Mouse (Mus musculus) frontal cortex, postnatal 25 days (tissue): ENCODE results near the gene Tbc1d16.
A peak's percentile ranks its signal among the peaks of the same experiment; 100 is the strongest.

Experiments
- DNase-seq, 2 experiments: peaks; one replicate each; pipeline ENCODE4 v3.0.0; 2022; ENCODE audit warnings: low spot score in 2 of 2

The Tbc1d16 gene

DNA sequence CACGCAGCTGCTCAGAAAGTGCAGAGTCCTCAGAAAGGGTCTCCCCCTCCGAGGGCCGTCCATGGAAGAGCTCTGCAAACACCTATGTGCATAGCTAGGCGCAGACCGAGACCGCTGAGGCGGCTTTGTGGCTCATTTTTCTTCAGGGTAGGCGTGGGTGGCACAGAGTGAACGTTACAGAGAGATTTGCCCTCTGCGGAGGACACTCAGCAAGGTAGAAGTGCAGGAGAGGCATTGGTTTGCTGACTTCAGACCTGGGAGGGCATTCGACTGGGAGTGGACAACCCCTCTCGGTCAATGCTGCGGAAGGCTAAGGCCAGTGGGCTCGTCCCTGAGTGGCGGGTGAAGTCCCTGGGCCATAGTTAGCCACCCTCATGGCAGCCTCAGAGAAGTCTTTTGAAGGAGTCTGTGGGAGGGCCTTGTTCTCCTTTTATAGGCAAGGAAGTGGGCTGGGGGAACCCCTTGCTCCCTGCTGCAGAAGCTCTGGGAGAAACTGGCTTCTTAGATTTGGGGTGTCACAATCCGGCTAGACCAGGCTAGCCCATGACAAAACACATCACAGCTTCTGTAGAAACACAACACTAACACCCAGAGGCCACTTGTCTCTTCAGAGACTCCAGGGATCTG lies 84.8 kb downstream of the Tbc1d16 start:
- DNase-seq: no peak

DNA sequence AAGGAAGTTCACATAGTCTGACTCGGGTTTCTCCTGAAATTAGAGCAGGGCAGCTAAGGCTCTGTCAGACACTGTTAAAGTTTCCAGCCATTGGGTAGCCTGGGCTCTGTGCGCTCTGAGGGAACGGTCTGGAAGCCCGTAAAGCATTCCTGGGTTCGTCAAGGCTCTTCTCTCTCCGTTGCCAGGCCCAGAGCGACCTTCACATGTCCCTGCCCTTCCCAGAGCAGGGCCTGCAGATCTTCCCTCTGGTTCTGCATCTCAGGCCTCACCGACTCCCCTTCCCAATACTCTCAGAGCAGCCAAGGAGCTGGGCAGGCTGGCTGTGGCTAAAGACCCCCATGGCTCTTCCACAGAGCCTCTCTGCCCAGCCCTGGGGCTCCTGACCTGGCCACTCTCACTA lies 85.7 kb downstream of the Tbc1d16 start:
- no peak for DNase-seq

- no peak for DNase-seq
Observed at GRCm38 (mm10) chr11:119139026-119139425, 89.3 kb downstream of the Tbc1d16 start.

DNA sequence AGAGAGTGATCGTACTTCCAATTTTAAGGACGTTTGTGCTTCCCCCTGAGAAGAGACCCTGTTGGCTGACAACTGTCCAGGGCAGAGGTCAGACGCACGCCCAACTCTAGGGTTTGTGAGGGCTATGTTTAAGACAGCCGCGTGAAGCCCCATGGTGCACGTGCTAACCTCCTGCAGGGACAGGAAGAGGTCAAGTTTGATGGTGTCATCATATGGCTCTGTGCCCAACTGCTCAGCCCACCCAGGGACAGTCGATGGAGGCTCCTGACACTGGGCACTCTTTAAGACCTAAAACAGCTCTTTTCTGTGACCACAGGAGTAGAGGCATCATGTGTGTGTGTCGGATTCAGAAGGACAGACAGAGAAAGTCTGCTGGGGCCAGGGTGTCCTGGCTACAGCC lies 90.1 kb downstream of the Tbc1d16 start:
- DNase-seq: no peak

- no peak for DNase-seq
Observed at GRCm38 (mm10) chr11:119134586-119134985, 93.7 kb downstream of the Tbc1d16 start.

GRCm38 (mm10) chr11:119133437-119134221 lies 94.7 kb downstream of the Tbc1d16 start:
- DNase-seq: no peak

DNA sequence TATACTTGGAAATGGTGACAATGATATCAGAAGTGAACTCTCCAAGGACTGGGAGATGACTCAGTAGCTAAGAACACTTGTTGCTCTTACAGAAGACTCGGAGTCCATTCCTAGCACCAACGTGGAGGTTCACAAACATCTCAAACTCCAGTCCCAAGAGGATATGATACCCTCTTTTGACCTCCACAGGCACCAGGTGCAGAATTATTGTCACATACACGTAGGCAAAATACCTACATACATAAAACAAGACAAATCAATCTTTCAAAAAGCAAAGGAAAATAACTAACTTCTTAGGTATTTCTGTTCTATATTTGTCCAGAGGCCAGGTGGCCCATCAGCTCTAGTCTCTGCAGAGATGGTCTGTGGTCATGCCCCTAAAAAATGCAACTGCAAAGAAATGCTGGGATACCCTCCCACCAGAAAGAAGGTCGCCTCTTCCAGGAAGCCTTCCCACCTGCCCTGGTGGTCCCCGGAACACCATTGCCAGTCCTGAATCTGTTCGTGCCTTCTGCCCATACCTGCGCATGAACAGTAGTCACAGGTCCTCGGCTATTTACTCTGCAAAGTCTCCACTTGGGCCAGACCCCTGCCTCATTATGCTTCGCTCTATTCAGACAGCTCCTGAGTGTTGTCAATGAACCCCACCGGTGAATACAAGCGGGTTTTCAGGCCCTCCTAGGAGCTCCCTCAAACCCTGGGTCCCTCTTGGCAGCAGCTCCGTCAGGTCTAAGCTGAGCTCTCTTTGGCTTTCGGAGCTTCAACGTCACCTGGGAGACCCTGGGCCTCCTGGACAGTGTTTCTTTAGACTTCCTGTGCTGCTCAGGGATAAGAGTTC lies 95.9 kb downstream of the Tbc1d16 start:
- DNase-seq: no peak

DNA sequence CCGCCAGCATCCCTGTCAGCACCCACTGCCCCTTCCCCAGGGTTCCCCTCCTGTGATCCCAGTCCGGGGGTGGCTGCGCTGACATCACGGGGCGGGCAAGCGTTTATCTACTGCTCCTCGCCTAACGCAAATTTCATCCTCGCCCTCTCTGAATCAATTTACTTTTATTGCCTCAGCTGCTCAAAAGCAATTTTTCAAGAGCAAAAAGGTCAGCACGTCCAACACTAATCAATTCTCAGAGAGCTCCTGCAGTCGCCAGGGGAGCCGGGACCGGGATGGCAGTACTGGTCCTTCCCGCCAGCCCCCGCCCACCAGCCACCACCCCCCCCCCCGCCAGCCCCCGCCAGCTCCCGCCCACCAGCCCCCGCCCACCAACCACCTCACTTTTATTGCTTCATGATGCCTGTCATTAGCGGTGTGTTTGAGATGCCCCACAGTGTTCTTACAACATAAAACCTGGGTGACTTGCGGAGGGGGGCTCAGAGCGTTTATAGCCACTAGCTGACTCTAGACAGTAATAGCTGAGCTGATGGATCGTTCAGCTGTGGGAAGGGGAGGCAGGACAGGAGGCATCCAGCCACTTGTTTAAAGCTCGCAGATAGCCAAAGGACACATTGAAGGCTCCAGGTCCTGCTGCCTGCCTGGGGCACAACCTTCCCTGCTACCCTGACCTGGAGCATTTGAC lies 98.1 kb downstream of the Tbc1d16 start:
- no peak for DNase-seq

- no peak for DNase-seq
Observed at GRCm38 (mm10) chr11:119129281-119130058, 98.8 kb downstream of the Tbc1d16 start.

DNA sequence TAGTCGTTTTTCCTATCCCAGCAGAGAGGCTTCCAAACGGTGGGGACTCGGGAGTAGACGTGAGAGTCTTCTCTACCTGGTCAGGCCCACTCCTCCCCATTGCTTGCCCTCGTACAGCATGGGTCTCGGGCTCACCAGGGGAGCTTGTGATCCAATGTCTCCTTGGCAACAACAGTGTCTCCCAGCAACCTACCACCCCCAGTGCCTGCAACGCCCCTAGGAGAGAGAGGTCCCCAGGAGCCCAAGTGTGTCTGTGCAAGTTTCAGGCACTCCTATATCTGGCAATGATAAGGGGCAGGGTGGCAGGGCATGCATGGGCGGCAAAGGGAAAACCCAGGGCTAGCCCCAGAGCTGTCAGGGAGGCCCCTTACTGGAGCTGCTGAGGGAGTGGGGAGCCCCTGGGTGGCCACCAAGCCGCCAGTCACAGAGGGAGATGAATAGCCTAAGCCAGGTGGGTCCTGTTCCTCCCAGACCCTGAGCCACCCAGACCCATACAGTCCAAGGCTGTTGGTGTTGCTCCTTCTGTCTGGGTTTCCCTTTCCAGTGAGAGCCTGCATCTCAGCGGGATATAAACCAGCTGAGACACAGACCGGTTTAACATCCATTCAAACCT lies 99.5 kb downstream of the Tbc1d16 start:
- DNase-seq: no peak

DNA sequence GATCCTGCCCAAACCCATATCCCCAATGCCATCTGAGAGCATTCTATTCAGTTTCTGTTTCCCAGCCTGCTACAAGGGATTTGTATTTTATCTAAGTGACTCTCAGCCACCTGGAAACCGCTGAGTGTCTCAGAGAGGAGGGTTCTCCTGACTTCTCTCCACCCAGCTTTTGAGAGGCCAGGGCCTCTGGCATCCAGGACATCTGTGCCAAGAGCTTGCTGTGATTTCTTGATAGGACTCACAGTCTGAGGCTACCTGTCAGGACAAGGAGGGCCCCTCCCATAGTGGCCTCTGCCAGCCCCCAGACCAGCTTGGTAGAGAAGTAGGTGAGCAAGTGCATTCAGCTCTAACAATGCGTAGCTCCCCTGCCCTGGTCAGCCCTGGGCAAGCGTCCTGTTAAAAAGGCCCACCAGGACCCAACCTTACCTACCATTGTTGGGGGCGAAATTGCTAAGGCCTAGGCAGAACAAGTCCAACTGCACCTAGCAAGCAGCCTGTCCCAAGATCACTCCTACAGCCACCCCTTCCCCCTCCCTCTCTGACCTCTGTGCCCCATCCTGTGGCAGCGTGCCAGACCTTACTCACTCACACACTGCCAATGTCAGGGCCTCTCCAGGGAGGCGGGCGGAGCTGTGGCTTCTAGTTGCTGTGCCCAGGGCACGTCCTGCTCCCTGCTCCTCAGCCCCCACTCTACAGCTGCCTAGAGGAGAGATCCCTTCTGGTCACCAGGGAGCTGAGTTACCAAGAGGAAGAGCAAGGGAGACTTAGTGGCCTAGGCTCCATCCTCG lies 100.4 kb downstream of the Tbc1d16 start:
- no peak for DNase-seq

DNA sequence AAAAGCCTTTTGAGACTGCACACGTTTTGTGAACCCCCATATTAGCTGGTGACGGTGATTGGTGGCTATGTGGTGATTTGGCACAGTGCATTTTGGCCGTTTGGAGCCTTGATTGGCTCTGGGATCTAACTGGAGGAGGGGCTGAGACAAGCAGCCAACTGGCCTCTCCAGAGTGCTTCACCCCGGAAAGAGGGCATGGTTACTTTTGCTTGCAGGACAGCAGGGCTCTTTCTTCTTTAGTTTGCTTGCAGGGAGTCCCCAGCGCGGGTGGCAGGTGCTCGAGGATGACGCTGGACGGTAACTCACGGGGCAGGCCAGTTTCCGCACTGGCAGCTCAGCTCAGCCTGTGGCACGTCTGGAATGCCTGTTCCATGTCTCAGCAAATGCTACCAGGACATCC lies 101.2 kb downstream of the Tbc1d16 start:
- DNase-seq: no peak

GRCm38 (mm10) chr11:119125929-119126861 lies 102.1 kb downstream of the Tbc1d16 start:
- peak in 1 of 2 experiments; percentile 19 for DNase-seq

DNA sequence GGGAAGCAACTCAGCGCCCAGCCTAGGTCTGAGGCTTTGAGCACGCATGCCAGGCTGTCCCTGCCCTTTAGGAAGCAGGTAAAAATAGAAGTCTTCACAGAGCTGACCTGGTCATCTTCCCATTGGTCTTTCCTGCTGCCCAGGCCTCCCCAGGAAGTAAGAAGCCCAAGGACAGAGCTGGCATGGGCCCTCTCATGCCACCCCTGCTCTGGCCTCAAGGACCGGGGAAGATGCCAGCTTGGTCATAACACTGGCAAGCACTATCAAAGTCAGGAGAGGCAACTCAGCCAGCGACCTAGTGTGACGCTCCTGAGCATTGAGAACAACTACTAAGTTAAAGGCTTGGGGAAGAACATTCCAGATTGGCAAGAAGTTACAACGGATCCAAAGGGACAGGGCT lies 103.8 kb downstream of the Tbc1d16 start:
- DNase-seq: no peak

GRCm38 (mm10) chr11:119123522-119124319 lies 104.6 kb downstream of the Tbc1d16 start:
- no peak for DNase-seq

GRCm38 (mm10) chr11:119122396-119122795 lies 105.9 kb downstream of the Tbc1d16 start:
- DNase-seq: no peak

GRCm38 (mm10) chr11:119118905-119119304 lies 109.4 kb downstream of the Tbc1d16 start:
- no peak for DNase-seq

DNA sequence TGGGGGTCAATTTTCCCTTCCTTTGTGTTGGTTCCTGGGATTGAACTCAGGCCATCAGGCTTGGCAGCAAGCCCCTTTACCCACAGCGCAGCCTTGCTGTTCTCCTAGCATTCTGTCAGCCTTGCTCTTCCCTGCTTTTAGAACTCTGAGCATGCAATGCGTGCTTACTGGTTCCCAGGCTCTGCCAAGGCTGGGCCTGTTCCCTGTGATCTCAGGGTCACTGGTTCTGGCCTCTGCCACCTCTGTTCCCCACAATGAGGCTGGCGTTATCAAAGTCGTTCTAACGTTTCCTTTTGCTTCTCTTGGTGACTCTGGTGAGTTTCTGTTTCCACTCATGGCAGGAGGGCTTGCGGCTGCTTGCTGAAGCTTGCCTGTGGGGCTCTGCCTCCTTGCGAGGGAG lies 110.4 kb downstream of the Tbc1d16 start:
- no peak for DNase-seq
